Comparison of ENCODE assay signal across 25 mouse cellular contexts in genomic region chr1:160910176-160910575, GRCm38 (mm10).
"Had no signal": no experiment of that assay in that cellular context is flagged by ENCODE, and none has a peak within 500 bp of the region (broad histone marks: within the 10 kb centered on the region; RNA-seq: fewer than 3 reads in every experiment).

No protein-coding gene starts in this region.

- H3K9me3 ChIP-seq: forebrain, embryonic 15.5 days; heart, embryonic 13.5 days; heart, embryonic 15.5 days; hindbrain, embryonic 13.5 days; hindbrain, embryonic 15.5 days; intestine, embryonic 15.5 days; limb, embryonic 10.5 days; limb, embryonic 12.5 days; liver, embryonic 13.5 days; liver, embryonic 15.5 days had no signal

- H3K9ac ChIP-seq: forebrain, embryonic 15.5 days; forebrain, postnatal 0 days; heart, embryonic 13.5 days; heart, embryonic 15.5 days; hindbrain, embryonic 13.5 days; hindbrain, embryonic 15.5 days; intestine, embryonic 15.5 days; limb, embryonic 12.5 days; liver, embryonic 13.5 days; liver, embryonic 15.5 days; liver, postnatal 0 days had no signal

- H3K27me3 ChIP-seq: forebrain, embryonic 15.5 days; heart, embryonic 13.5 days; heart, embryonic 15.5 days; hindbrain, embryonic 13.5 days; hindbrain, embryonic 15.5 days; intestine, embryonic 15.5 days; limb, embryonic 12.5 days; liver, embryonic 13.5 days; liver, embryonic 15.5 days had no signal

- H3K27ac ChIP-seq: forebrain, embryonic 15.5 days; heart, embryonic 13.5 days; heart, embryonic 15.5 days; hindbrain, embryonic 13.5 days; hindbrain, embryonic 15.5 days; hindbrain, postnatal 0 days; intestine, embryonic 15.5 days; layer of hippocampus, adult 2 months; left cerebral cortex, adult 2 months; limb, embryonic 10.5 days; limb, embryonic 12.5 days; liver, embryonic 13.5 days; liver, embryonic 15.5 days had no signal

- ATAC-seq: forebrain, embryonic 15.5 days; forebrain, postnatal 0 days; hindbrain, postnatal 0 days; intestine, embryonic 15.5 days; liver, postnatal 0 days had no signal

- H3K4me1 ChIP-seq: intestine, embryonic 15.5 days had no signal

- DNase-seq: forebrain, postnatal 0 days; heart, adult 11 months; heart, postnatal 14 days; heart, postnatal 36 days; kidney, adult 11 months; kidney, adult 8-10 months; kidney, postnatal 10 days; kidney, postnatal 25 days; kidney, postnatal 4 days; liver; liver, embryonic 13.5 days; liver, postnatal 0 days had no signal

- H3K36me3 ChIP-seq: forebrain, embryonic 15.5 days; heart, embryonic 15.5 days; hindbrain, embryonic 13.5 days; hindbrain, embryonic 15.5 days; intestine, embryonic 15.5 days; limb, embryonic 10.5 days; limb, embryonic 12.5 days; liver, embryonic 13.5 days; liver, embryonic 15.5 days had no signal

- H3K4me3 ChIP-seq: forebrain, embryonic 15.5 days; heart, embryonic 13.5 days; heart, embryonic 15.5 days; hindbrain, embryonic 13.5 days; hindbrain, embryonic 15.5 days; intestine, embryonic 15.5 days; layer of hippocampus, adult 2 months; left cerebral cortex, adult 2 months; limb, embryonic 10.5 days; limb, embryonic 12.5 days; liver, embryonic 13.5 days; liver, embryonic 15.5 days had no signal

- H3K4me2 ChIP-seq: forebrain, embryonic 15.5 days; heart, embryonic 11.5 days; heart, embryonic 15.5 days; hindbrain, embryonic 13.5 days; hindbrain, embryonic 15.5 days; intestine, embryonic 15.5 days; limb, embryonic 12.5 days; liver, embryonic 13.5 days; liver, embryonic 15.5 days had no signal
